Mouse (Mus musculus): ENCODE measurements at regions not wholly inside any gene's neighbourhood (a gene's known extent, or its start where the extent isn't known, plus 50 kb on each side); places are given as distances from the start of the nearest gene placed in this dataset.

GRCm38 (mm10) chr1:73721486-73722225 is 402.6 kb downstream of the Tns1 start:
- no peak overlapping the region for H3K4me2 ChIP-seq (replicated peaks)
- no peaks in the 10 kb centered on the region for H3K4me1 ChIP-seq
- H3K27ac ChIP-seq (replicated peaks): no peak overlapping the region
- no peaks in the 10 kb centered on the region for H3K36me3 ChIP-seq
- ATAC-seq (ENCODE audit: low FRiP score, low read depth): no peak
- H3K4me3 ChIP-seq: no peak overlapping the region
- H3K27me3 ChIP-seq: no peaks in the 10 kb centered on the region
- 74% methylated on average over 6 of the region's 6 CpGs for WGBS
- H3K9me3 ChIP-seq: no peaks in the 10 kb centered on the region
- H3K9ac ChIP-seq (replicated peaks): no peak overlapping the region

DNA sequence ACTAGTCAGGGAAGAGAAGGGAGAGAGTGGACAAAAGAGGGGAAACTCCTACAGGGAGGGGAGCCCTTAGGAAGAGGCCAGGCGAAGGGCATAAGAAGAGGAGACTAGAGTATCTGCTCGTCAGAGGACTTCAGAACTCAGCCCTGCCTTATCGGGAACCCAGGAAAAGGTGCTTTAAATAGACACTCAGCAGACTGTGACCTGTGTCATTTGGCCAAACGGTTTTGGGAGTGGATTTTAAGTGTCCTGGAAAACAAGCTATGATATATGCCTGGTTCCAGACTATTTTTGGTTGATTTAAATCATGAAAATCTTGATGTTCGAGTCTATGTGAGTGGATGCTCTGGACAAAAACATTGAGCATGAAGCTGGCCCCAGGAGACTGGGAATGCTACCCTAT is 405.8 kb downstream of the Tns1 start:
- Histone ChIP-seq H3K9me3 (no peaks in the 10 kb centered on the region), H3K4me3 (no peak overlapping the region), H3K4me1 (no peaks in the 10 kb centered on the region), H3K27me3 (no peaks in the 10 kb centered on the region), H3K36me3 (no peaks in the 10 kb centered on the region), H3K4me2 (replicated peaks) (no peak overlapping the region), H3K27ac (replicated peaks) (no peak overlapping the region), H3K9ac (replicated peaks) (no peak overlapping the region)
- ATAC-seq (ENCODE audit: low FRiP score, low read depth): no peak
- WGBS: 79% methylated on average over 5 of the region's 5 CpGs

- ATAC-seq (ENCODE audit: low FRiP score, low read depth): no peak
- 87% methylated on average over 7 of the region's 7 CpGs for WGBS
- no peaks in the 10 kb centered on the region for H3K4me1 ChIP-seq
These were observed 406.8 kb downstream of the Tns1 start for GRCm38 (mm10) chr1:73717401-73717800.

GRCm38 (mm10) chr1:73716901-73717300 is 407.3 kb downstream of the Tns1 start:
- H3K27ac ChIP-seq (replicated peaks): no peak overlapping the region
- no peaks in the 10 kb centered on the region for H3K9me3 ChIP-seq
- no peak overlapping the region for H3K4me3 ChIP-seq
- no peaks in the 10 kb centered on the region for H3K27me3 ChIP-seq
- H3K4me1 ChIP-seq: no peaks in the 10 kb centered on the region
- H3K9ac ChIP-seq (replicated peaks): no peak overlapping the region
- no peaks in the 10 kb centered on the region for H3K36me3 ChIP-seq
- no peak overlapping the region for H3K4me2 ChIP-seq (replicated peaks)
- no peak for ATAC-seq (ENCODE audit: low FRiP score, low read depth)

More at GRCm38 (mm10) chr1:73717401-73717800, 406.8 kb downstream of the Tns1 start:
- no peaks in the 10 kb centered on the region for H3K27me3 ChIP-seq
- no peak overlapping the region for H3K4me2 ChIP-seq (replicated peaks)
- no peak overlapping the region for H3K9ac ChIP-seq (replicated peaks)
- no peak overlapping the region for H3K27ac ChIP-seq (replicated peaks)
- no peak overlapping the region for H3K4me3 ChIP-seq
- H3K36me3 ChIP-seq: no peaks in the 10 kb centered on the region
- H3K9me3 ChIP-seq: no peaks in the 10 kb centered on the region

- 67% methylated on average over 2 of the region's 2 CpGs for WGBS
- ATAC-seq (ENCODE audit: low FRiP score, low read depth): no peak
These were observed 408.7 kb downstream of the Tns1 start for GRCm38 (mm10) chr1:73715571-73715970.

GRCm38 (mm10) chr1:73702428-73702842 is 421.8 kb downstream of the Tns1 start:
- Histone ChIP-seq H3K9ac (replicated peaks) (no peak overlapping the region), H3K36me3 (no peaks in the 10 kb centered on the region), H3K4me1 (no peaks in the 10 kb centered on the region), H3K27ac (replicated peaks) (no peak overlapping the region), H3K4me3 (no peak overlapping the region), H3K4me2 (replicated peaks) (no peak overlapping the region), H3K27me3 (0 out of 2 replicates have a peak, but pooled peaks cover 4% of the 10 kb centered on the region), H3K9me3 (no peaks in the 10 kb centered on the region)
- ATAC-seq (ENCODE audit: low FRiP score, low read depth): no peak
- 61% methylated on average over 4 of the region's 4 CpGs for WGBS

More at GRCm38 (mm10) chr1:73715571-73715970, 408.7 kb downstream of the Tns1 start:
- no peak overlapping the region for H3K4me2 ChIP-seq (replicated peaks)
- H3K27me3 ChIP-seq: no peaks in the 10 kb centered on the region
- H3K9ac ChIP-seq (replicated peaks): no peak overlapping the region
- H3K4me3 ChIP-seq: no peak overlapping the region
- no peaks in the 10 kb centered on the region for H3K9me3 ChIP-seq
- no peak overlapping the region for H3K27ac ChIP-seq (replicated peaks)
- no peaks in the 10 kb centered on the region for H3K36me3 ChIP-seq
- no peaks in the 10 kb centered on the region for H3K4me1 ChIP-seq

DNA sequence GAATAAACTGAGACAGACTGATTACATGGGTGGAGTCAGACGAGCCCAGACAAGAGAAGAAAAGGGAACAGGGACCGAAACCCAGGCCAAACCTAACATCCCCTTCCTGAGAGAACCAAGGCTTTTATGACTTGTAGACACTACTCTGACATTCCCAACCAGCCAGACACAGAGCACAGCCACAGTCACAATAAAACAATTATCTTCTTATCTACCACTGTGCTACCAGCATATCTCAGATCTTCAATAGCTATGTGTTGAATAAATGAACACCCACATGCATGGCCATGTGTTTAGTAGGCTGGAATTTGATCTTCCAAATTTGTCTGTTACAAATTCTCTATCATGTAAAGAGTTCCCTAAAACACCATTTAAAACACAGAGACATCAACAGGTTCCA is 430.7 kb downstream of the Tns1 start:
- Histone ChIP-seq H3K9me3 (no peaks in the 10 kb centered on the region), H3K27ac (replicated peaks) (no peak overlapping the region), H3K9ac (replicated peaks) (no peak overlapping the region), H3K4me1 (no peaks in the 10 kb centered on the region), H3K27me3 (0 out of 2 replicates have a peak, but pooled peaks cover 4% of the 10 kb centered on the region), H3K36me3 (no peaks in the 10 kb centered on the region), H3K4me3 (no peak overlapping the region), H3K4me2 (replicated peaks) (no peak overlapping the region)
- no peak for ATAC-seq (ENCODE audit: low FRiP score, low read depth)
- 61% methylated on average over 2 of the region's 2 CpGs for WGBS

GRCm38 (mm10) chr1:73685734-73686133 is 438.5 kb downstream of the Tns1 start:
- Histone ChIP-seq H3K4me3 (no peak overlapping the region), H3K9ac (replicated peaks) (no peak overlapping the region), H3K4me2 (replicated peaks) (no peak overlapping the region), H3K36me3 (no peaks in the 10 kb centered on the region), H3K27me3 (no peaks in the 10 kb centered on the region), H3K27ac (replicated peaks) (no peak overlapping the region), H3K9me3 (no peaks in the 10 kb centered on the region), H3K4me1 (no peaks in the 10 kb centered on the region)
- ATAC-seq (ENCODE audit: low FRiP score, low read depth): no peak
- WGBS: 81% methylated on average over 4 of the region's 4 CpGs

DNA sequence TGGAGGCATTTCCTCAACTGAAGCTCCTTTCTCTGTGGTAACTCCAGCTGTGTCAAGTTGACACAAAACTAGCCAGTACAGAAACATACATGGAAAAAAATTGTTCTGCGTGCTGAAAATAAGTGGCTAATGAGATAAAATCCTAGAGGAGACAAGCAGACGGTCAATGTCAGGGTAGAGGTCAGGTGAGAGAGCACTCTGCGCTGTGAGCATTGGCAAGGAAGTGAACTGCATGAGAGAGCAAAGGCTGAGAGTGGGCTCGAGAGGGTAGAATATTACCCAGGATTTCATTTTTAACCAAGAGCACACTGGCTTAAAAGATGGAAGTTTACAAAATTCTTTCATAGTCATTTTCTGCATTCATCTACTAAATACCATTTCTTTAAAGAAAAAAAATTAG is 439.2 kb downstream of the Tns1 start:
- Histone ChIP-seq H3K4me1 (no peaks in the 10 kb centered on the region), H3K9ac (replicated peaks) (no peak overlapping the region), H3K9me3 (no peaks in the 10 kb centered on the region), H3K4me3 (no peak overlapping the region), H3K27ac (replicated peaks) (no peak overlapping the region), H3K36me3 (no peaks in the 10 kb centered on the region), H3K27me3 (no peaks in the 10 kb centered on the region), H3K4me2 (replicated peaks) (no peak overlapping the region)
- 88% methylated on average over 4 of the region's 4 CpGs for WGBS
- ATAC-seq (ENCODE audit: low FRiP score, low read depth): no peak

GRCm38 (mm10) chr1:73684166-73684565 is 440.1 kb downstream of the Tns1 start:
- Histone ChIP-seq H3K36me3 (no peaks in the 10 kb centered on the region), H3K27me3 (no peaks in the 10 kb centered on the region), H3K27ac (replicated peaks) (no peak overlapping the region), H3K4me1 (no peaks in the 10 kb centered on the region), H3K4me3 (no peak overlapping the region), H3K9me3 (no peaks in the 10 kb centered on the region), H3K4me2 (replicated peaks) (no peak overlapping the region), H3K9ac (replicated peaks) (no peak overlapping the region)
- ATAC-seq (ENCODE audit: low FRiP score, low read depth): no peak
- 93% methylated on average over 5 of the region's 5 CpGs for whole genome bisulfite sequencing

DNA sequence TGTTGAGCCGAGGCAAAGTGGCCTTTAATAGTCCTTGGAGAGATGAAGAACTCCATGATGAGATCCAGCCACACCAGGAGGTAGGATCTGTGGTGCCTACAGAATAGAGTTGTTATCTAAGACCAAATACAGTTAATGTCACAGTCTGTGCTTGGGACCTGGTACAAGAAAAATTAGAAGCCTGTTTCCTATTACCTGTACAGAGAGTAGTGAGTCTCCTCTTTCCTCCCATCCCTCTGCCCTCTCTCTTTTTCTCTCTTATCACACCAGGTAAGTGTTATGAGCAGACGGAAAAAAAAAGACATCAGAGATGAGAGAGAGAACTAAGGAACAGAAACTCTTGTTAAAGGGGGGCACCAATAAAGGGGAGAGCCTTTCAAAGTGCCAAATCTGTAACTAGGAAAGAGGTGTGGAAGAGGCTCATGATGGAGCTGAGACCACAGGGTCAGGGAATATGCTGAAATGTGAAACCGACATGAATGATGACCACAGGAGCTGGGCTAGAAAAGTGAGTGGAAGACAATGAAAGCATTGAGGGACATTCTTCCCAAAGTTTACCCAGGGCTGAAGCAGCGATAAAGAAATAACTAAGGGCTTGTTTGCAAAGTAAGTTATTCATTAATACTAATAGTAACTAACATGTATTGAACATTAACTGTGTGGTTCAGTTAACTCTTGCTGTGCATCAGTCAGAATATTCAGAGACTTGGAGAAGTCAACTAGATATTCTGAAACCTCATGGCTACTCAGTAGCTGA is 440.9 kb downstream of the Tns1 start:
- WGBS: 75% methylated on average over 4 of the region's 4 CpGs

DNA sequence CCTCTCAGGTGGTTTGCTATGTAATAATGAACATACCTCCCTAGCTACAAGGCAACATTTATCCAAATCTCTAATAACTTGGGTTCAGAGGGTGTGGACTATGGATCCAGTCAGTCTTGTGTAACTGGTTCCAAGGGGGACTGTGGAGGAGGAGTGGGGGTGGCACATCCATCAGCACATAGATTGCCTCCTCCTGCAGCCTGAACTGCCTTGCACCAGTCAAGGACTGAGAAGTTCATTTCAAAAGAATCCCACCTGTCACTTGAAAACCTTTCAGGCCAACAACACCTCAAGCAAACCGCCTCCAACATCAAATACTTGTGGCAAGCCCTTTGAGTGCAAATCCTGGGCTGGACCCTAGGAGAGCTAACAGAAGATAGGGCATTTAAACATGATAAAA is 442.6 kb downstream of the Tns1 start:
- no peak overlapping the region for H3K9ac ChIP-seq (replicated peaks)
- ATAC-seq (ENCODE audit: low FRiP score, low read depth): no peak
- H3K4me3 ChIP-seq: no peak overlapping the region
- no peaks in the 10 kb centered on the region for H3K4me1 ChIP-seq
- no peaks in the 10 kb centered on the region for H3K36me3 ChIP-seq
- 80% methylated on average over 1 of the region's 1 CpGs for WGBS
- no peaks in the 10 kb centered on the region for H3K27me3 ChIP-seq
- H3K4me2 ChIP-seq (replicated peaks): no peak overlapping the region
- H3K9me3 ChIP-seq: no peaks in the 10 kb centered on the region
- H3K27ac ChIP-seq (replicated peaks): no peak overlapping the region

More for the DNA sequence above, 440.9 kb downstream of the Tns1 start:
- ATAC-seq (ENCODE audit: low FRiP score, low read depth): no peak
- Histone ChIP-seq H3K4me3 (no peak overlapping the region), H3K9me3 (no peaks in the 10 kb centered on the region), H3K27ac (replicated peaks) (no peak overlapping the region), H3K27me3 (no peaks in the 10 kb centered on the region), H3K4me2 (replicated peaks) (no peak overlapping the region), H3K4me1 (no peaks in the 10 kb centered on the region), H3K9ac (replicated peaks) (no peak overlapping the region), H3K36me3 (no peaks in the 10 kb centered on the region)
